Mouse (Mus musculus) olfactory bulb, adult 2 months (tissue): ENCODE data around the gene Tbc1d8b.

Experiments
- CTCF ChIP-seq: fragments of 200-500 bp; IDR thresholded peaks from 2 replicates; pipeline ENCODE4 v1.5.1; 2012; ENCODE audit warnings: low read depth, mild to moderate bottlenecking, low read length, moderate library complexity; ENCODE audit not compliant: insufficient read depth
- POLR2A ChIP-seq: fragments of 200-500 bp; IDR thresholded peaks from 2 replicates; pipeline ENCODE4 v1.6.1; 2012; ENCODE audit warnings: mild to moderate bottlenecking, low read depth, low read length, moderate library complexity; ENCODE audit not compliant: insufficient read depth

DNA sequence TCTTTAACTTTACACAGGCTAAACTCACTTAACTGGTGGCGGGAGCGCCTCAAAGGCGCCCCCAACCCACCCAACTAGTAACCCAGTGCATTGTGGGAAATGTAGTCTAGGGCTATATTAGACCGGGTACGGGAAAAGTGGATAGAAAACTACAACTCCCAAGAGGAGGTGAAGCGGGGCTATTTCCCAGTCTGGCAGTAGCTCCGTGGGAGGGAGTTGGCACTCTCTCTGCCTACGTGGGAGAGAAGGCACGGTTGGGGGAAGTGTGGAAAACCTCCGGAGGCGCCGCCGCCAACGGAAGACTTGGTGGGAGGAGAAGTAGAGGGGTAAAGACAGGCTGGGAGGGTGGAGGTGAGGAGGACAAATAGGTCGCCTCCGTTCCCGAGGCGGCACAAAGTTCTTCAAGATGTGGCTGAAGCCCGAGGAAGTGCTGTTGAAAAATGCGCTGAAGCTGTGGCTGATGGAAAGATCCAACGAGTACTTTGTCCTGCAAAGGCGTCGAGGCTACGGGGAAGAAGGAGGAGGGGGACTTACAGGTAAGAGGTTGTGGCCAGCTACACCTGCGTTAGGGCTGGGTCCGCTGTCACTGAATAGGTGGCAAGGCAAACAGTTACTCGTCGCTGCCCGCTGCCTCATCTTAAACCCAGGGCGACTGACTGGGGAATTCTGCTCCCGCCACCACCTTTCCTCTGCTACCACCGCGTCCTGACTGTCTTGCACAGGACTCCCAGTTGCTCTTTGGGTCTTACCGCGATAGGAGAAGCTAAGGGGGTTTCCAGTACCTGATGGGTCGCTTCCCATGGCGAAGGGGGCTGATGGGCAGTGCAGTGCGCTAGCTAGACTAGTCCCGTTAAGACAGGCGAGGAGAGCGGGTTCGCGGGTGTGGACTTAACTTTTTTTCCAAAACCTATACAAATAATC lies at the start of gene Tbc1d8b:
- TF ChIP-seq CTCF (no peak), POLR2A (no peak)
